ENCODE assay signal across 21 mouse cellular contexts in the genomic region with DNA sequence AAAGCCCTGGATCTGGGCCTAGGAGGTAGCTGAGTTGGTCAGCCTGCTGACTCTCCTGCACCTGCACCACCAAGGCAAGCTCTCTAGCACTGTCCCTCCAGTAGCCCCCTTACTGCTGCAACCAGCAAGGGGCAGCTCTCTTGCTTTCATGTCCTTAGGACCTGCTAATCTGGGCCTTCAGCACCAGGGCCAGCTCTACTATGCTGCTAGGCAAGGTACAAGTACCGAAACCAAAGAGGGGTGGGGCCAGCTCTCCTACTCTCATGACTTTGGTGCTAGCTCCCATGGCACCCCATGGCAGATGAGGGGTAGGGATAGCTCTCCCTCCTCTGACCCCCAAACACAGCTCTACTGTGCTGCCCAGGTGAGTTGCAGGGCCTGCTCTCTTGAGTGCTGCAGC. TPM values are rescaled to one million over a fixed set of nuclear protein-coding genes. Genes with fewer than 3 reads are reported as not detected.
A peak's percentile ranks its signal among the peaks of the same experiment; 100 is the strongest.
DNase-seq lines count a peak whose midpoint lies in the region; ATAC-seq lines count a peak whose summit lies in the region.
"Had no signal": no experiment of that assay in that cellular context is flagged by ENCODE, and none has a peak within 500 bp of the region (broad histone marks: within the 10 kb centered on the region; RNA-seq: fewer than 3 reads in every experiment).

No protein-coding gene starts in this region.

- no peaks in the 10 kb centered on the region for H3K27me3 ChIP-seq in limb, embryonic 11.5 days (ENCODE audit: control insufficient read depth, insufficient read depth, low read length)
- H3K27me3 ChIP-seq: forebrain, embryonic 15.5 days; hindbrain, embryonic 13.5 days; liver, embryonic 12.5 days; lung, embryonic 15.5 days; midbrain, embryonic 15.5 days had no signal

- 29% methylated on average over 1 of the region's 1 CpGs for WGBS in limb, embryonic 11.5 days

- peak; percentile 7 for DNase-seq in heart, postnatal 4 days
- DNase-seq in heart, adult 18-20 months: no peak
- DNase-seq in ES-CJ7 (ENCODE audit: low read depth, low spot score): peak; percentile 29
- peak; percentile 6 for DNase-seq in embryo, embryonic 10.5 days (ENCODE audit: low spot score)
- peak; percentile 27 for DNase-seq in limb, embryonic 11.5 days (ENCODE audit: low spot score)
- no peak for DNase-seq in urinary bladder, adult 18-20 months (ENCODE audit: low spot score in 2 of 2)
- no peak for DNase-seq in frontal cortex, postnatal 14 days (ENCODE audit: low spot score in 2 of 2)
- DNase-seq: adrenal gland, adult 2 months; B cell, adult 2 months; cerebellum, adult 11 months; cerebellum, postnatal 36 days; kidney, postnatal 25 days; layer of hippocampus, postnatal 36 days; retina, postnatal 1 day had no signal

- no peaks in the 10 kb centered on the region for H3K4me1 ChIP-seq in limb, embryonic 11.5 days (ENCODE audit: control insufficient read depth, insufficient read depth, low read length)
- H3K4me1 ChIP-seq: forebrain, embryonic 15.5 days; hindbrain, embryonic 13.5 days; liver, embryonic 12.5 days; lung, embryonic 15.5 days; midbrain, embryonic 15.5 days had no signal

- no peak overlapping the region for H3K27ac ChIP-seq in limb, embryonic 11.5 days (replicated peaks; ENCODE audit: low read depth, low read length)
- H3K27ac ChIP-seq: forebrain, embryonic 15.5 days; hindbrain, embryonic 13.5 days; liver, embryonic 12.5 days; lung, embryonic 15.5 days; midbrain, embryonic 15.5 days had no signal

- no peak overlapping the region for H3K4me2 ChIP-seq in limb, embryonic 11.5 days (ENCODE audit: low read depth, severe bottlenecking)
- H3K4me2 ChIP-seq: forebrain, embryonic 15.5 days; hindbrain, embryonic 13.5 days; liver, embryonic 12.5 days; lung, embryonic 15.5 days; midbrain, embryonic 15.5 days had no signal

- H3K36me3 ChIP-seq in limb, embryonic 11.5 days (ENCODE audit: control insufficient read depth, insufficient read depth, low read length): no peaks in the 10 kb centered on the region
- H3K36me3 ChIP-seq: forebrain, embryonic 15.5 days; hindbrain, embryonic 13.5 days; liver, embryonic 12.5 days; lung, embryonic 15.5 days; midbrain, embryonic 15.5 days had no signal

- H3K9me3 ChIP-seq in limb, embryonic 11.5 days (ENCODE audit: control insufficient read depth, low read length): no peaks in the 10 kb centered on the region
- H3K9me3 ChIP-seq: forebrain, embryonic 15.5 days; hindbrain, embryonic 13.5 days; liver, embryonic 12.5 days; lung, embryonic 15.5 days; midbrain, embryonic 15.5 days had no signal

- ATAC-seq in limb, embryonic 11.5 days (ENCODE audit: insufficient number of reproducible peaks, low FRiP score, low TSS enrichment, low read depth): no peak
- ATAC-seq in erythroblast, adult 5-6 weeks (replicated peaks; ENCODE audit: low FRiP score, poor library complexity, severe bottlenecking): no peak
- ATAC-seq: forebrain, embryonic 15.5 days; intestine, embryonic 16.5 days; liver, embryonic 12.5 days; midbrain, embryonic 15.5 days had no signal

- no peak overlapping the region for H3K4me3 ChIP-seq in limb, embryonic 11.5 days (ENCODE audit: low read depth, low read length)
- H3K4me3 ChIP-seq: forebrain, embryonic 15.5 days; hindbrain, embryonic 13.5 days; liver, embryonic 12.5 days; lung, embryonic 15.5 days; midbrain, embryonic 15.5 days had no signal

- H3K9ac ChIP-seq in limb, embryonic 11.5 days (ENCODE audit: low read length): no peak overlapping the region
- H3K9ac ChIP-seq: forebrain, embryonic 15.5 days; hindbrain, embryonic 13.5 days; liver, embryonic 12.5 days; lung, embryonic 15.5 days; midbrain, embryonic 15.5 days had no signal

RNA-seq across cellular contexts. Expression of gene Poln, which starts 45.1 kb away (rescaled TPM):
- under 1 TPM; 0.47 to 0.52 TPM for total RNA-seq in heart, postnatal 4 days (2021)
- 10 to 100 TPM; 10.9 to 13.0 TPM for total RNA-seq in heart, adult 18-20 months (2021)
- 0.62 and 0.81 TPM in 2 replicates for polyA plus RNA-seq in limb, embryonic 11.5 days (2014; fragmentation: Nextera tagmentation; extraction: Ambion mirVana)
- 1.5 and 5.0 TPM in 2 replicates for total RNA-seq in erythroblast, adult 5-6 weeks (2015; ENCODE audit: low replicate concordance)
- total RNA-seq in erythroblast, adult 5-6 weeks (2017; ENCODE audit: low replicate concordance): 1.3 and 1.7 TPM in 2 replicates

RNA-seq across cellular contexts. Expression of gene Haus3, which starts 45.2 kb away (rescaled TPM):
- 10 to 100 TPM; 11.5 to 12.5 TPM for total RNA-seq in heart, postnatal 4 days (2021)
- total RNA-seq in heart, adult 18-20 months (2021): 1 to 10 TPM; 5.3 TPM
- polyA plus RNA-seq in limb, embryonic 11.5 days (2014; fragmentation: Nextera tagmentation; extraction: Ambion mirVana): 55.9 and 57.0 TPM in 2 replicates
- total RNA-seq in erythroblast, adult 5-6 weeks (2015; ENCODE audit: low replicate concordance): 18.2 and 44.4 TPM in 2 replicates
- 45.2 and 58.7 TPM in 2 replicates for total RNA-seq in erythroblast, adult 5-6 weeks (2017; ENCODE audit: low replicate concordance)

Comparison
In these comparisons a context has a peak if more than half of its experiments do, and no peak if none do; other contexts are left out.
1. DNase-seq: peak in heart, postnatal 4 days (single experiment), ES-CJ7 (single experiment), embryo, embryonic 10.5 days (single experiment) and limb, embryonic 11.5 days (single experiment); none in heart, adult 18-20 months (0 of 2), urinary bladder, adult 18-20 months (0 of 2) and frontal cortex, postnatal 14 days (0 of 2).